Mouse (Mus musculus) lung, postnatal 4 days (tissue): ENCODE results near the gene Prlr.

Source experiments
- DNase-seq, 2 experiments: peaks; one replicate each; pipeline ENCODE4 v3.0.0; 2021

Gene Prlr

DNA sequence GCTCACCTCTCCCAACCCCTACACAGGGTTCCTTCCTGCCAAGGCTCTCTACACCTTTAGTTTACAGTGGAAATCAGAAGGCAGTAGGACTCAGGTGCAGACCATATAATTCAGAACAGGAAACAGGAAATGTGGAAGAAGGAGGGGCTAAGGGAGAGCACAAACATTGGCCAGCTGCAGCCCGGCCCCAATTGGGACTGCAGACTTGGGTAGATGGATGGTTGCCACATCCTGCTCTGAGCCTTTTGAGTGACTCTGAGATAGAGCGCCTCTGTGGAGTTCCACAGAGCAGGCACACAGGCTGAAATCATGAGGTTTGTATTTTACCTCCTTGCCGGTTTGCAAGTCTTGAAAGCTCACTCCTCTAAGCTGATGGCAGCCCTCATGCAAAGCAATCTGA lies 59.8 kb downstream of the Prlr start:
- DNase-seq: no peak

DNA sequence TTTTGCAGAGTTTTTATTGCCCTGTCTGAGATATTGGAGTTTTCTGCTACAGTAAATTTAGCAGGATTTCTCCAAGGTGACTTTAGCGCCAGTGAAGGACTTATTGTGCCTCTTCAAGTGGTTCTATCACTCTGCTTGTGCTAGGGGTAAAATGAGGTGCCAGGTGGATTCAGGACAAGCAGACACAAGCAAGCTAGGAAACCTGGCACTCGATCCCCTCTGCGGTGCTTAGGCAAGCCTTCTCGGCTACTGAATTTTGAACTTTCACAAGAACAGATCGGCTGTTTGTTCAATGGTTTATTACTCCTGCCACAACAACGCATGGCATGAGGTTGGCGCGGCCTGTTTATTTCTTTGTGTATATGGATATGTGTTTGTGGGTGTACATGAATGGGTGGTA lies 61.4 kb downstream of the Prlr start:
- DNase-seq: no peak

DNA sequence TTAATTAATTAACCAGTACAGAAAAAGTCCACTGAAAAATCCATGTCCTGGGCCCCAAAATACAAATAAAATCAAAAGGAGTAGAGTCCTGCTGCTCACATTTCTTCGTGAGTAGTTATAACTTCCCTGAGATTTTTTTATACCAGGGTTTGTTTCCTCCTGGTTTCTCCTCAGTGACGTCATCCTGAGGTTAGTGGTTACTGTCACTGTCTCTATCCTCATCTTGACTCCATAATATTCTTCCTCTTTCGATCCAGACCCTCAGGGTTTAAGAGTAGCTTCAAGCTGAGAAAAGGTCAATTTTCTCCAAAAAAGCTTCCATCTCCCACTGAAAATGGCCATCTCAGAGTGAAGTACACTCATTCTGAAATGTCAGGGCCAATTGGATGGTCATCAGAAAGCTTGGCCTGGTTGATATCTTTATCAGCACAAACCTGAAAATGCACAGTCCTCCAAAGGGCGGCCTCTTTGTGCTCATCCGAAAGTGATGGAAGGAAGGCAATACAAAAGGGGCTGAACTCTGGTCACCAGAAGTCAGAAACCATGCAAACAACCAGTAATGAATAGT lies 63.3 kb downstream of the Prlr start:
- DNase-seq: no peak

DNA sequence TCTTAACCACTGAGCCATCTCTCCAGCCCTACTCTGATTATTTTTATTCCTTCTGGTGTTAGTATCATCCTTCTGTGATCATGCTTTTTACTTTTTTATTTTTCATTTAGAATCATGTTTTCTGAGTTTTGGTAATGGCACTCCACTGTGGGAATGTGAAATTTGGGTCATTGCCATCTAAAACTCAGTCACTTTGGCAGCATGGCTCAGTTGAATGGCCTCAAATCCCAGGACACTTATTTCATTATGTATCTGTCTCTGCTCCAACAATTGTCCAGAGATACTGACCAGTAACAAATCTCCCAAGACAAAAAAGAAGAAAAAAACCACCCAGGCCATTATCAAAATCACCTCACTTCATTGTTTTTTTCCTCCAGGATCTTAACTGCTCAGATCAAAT lies 65.2 kb downstream of the Prlr start:
- no peak for DNase-seq

- DNase-seq: no peak
These were observed 72.2 kb downstream of the Prlr start for GRCm38 (mm10) chr15:10249285-10249684.

DNA sequence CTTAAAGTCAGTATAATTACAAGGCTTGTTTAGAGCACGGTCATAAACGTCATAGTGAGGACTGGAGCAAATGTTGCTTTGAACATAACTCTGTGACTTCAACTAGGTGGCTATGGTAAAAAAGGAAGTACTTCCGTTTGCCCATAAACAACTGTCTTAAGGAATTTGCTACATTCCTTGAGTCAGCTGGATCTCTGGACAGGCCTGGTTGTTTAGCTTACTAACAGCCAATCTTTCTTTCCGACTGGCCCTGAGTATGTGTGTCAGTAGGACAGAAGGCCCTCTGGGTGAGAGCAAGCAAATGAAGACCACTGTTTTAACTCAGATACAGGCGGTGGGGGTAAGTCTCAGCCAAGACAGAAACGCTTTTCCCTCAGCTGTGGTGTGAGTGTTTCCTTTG lies 73.7 kb downstream of the Prlr start:
- peak; percentile 18 to 43 for DNase-seq

GRCm38 (mm10) chr15:10252526-10252925 lies 75.5 kb downstream of the Prlr start:
- no peak for DNase-seq

GRCm38 (mm10) chr15:10262219-10262618 lies 85.2 kb downstream of the Prlr start:
- DNase-seq: no peak

- no peak for DNase-seq
These were observed 85.6 kb downstream of the Prlr start for GRCm38 (mm10) chr15:10262641-10263040.

DNA sequence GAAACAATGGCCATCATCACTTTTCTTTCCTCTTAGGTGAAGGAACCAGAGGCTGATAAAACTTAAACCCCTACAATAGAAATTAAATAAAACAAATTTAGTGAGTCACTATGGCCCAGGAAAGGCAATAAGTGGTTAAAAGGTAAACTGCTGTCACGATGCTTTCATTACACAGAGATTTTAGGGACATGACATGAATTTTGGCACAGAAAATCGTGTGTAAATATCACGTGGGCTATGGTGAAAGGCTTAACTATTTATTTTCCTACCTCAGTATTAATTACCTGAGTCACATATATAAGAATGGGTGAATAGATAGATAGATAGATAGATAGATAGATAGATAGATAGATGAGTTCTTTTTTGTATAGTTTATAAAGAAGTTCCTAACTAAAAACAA lies 86.4 kb downstream of the Prlr start:
- no peak for DNase-seq

DNA sequence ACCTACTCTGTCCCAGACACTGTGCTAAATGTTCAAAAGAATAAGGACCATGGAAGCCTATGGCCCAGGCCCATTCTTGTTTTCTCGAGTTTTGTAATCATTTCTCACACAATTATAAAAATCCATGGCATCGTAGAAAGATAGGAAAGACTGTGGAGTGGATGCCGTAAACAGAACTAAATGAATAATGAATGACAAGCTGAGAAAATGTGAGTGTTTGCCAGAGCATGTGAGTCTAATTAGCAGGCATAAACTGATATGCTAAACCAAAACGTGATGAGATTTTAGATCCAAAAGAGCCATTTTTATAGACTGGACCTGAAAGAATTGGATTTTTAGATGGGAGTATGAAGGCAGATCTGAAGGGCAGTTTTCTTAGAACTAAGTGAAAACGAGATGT lies 87.8 kb downstream of the Prlr start:
- DNase-seq: no peak

GRCm38 (mm10) chr15:10267251-10267650 lies 90.2 kb downstream of the Prlr start:
- no peak for DNase-seq

GRCm38 (mm10) chr15:10276386-10276785 lies 99.3 kb downstream of the Prlr start:
- DNase-seq: no peak

DNA sequence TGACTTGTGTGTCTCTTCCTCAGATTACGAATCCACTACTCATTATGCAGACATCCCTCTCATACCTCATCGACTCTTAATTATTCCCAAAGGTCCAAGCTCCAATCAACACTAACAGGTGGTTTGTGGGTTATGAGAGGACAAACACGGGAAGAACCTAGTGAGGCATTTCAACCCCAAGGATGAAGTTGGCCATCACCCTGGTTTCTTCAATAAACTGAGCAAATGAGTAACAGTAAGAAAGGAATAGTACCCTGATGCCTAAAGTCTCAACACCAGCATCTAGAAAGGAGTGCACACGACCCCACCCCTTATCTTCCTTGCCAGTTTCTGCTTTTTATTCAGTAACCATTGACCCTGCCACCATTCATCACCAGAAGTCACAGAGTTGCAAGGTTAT lies 100.4 kb downstream of the Prlr start:
- no peak for DNase-seq

GRCm38 (mm10) chr15:10281546-10281945 lies 104.5 kb downstream of the Prlr start:
- peak; percentile 17 to 30 for DNase-seq

DNA sequence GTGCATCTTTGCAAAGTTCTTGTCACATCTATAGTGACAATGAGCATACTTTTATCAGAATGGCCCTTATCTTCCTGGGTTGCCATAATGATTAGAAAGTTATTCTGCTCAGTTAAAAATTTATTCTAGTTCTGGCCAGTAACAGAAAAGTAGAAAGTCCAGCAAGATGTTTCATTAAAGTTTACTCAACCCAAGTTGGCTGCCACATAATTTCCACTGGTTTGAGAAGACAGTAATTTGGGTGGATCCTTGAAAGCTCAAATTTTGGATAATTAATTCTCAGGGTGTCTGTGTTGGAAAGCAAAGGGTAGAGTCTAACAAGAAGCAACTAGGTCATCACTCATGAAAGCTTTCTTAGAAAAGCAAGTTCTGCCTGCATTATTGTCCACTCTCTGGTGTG lies 106.6 kb downstream of the Prlr start:
- no peak for DNase-seq

- DNase-seq: no peak
These were observed 119.5 kb downstream of the Prlr start for GRCm38 (mm10) chr15:10296570-10296969.

- DNase-seq: no peak
These were observed 121.0 kb downstream of the Prlr start for GRCm38 (mm10) chr15:10298058-10298457.

- no peak for DNase-seq
These were observed 122.4 kb downstream of the Prlr start for GRCm38 (mm10) chr15:10299467-10299866.

GRCm38 (mm10) chr15:10306461-10306860 lies 129.4 kb downstream of the Prlr start:
- DNase-seq: no peak

GRCm38 (mm10) chr15:10311826-10312225 lies 134.8 kb downstream of the Prlr start:
- no peak for DNase-seq

GRCm38 (mm10) chr15:10313522-10314455 lies 136.8 kb downstream of the Prlr start:
- peak in 1 of 2 experiments; percentile 50 for DNase-seq

- no peak for DNase-seq
These were observed 148.0 kb downstream of the Prlr start, which contains the start of gene Gm21973 for GRCm38 (mm10) chr15:10325080-10325479. TSS of gene Gm21973 (plus strand) at chr15:10325380.

DNA sequence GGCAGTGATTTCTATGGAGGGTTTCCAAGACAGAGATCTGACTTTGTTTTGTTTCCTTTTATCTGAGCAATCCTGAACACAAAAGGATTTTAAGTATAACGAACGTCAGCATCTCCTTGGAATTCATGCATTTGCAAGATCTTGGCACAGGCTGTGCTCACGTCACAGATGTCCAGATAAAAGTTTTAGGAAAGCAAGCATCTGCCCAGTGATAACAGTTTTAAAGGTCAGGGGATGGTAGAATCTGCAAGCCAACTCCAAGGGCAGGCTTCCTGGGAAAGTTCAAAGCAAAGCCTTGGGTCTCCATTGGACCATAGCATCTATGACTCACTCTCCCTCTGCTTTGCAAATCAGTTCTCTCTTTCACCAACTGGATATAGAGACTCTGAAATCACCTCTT lies 153.6 kb downstream of the Prlr start:
- DNase-seq: no peak
